Mouse (Mus musculus): ENCODE measurements around the gene Agap1. TPM values are rescaled to one million over a fixed set of nuclear protein-coding genes. Genes with fewer than 3 reads are reported as not detected.

Agap1 gene
- polyA plus RNA-seq, 1 experiment from 2014 or later: 49.8 TPM

DNA sequence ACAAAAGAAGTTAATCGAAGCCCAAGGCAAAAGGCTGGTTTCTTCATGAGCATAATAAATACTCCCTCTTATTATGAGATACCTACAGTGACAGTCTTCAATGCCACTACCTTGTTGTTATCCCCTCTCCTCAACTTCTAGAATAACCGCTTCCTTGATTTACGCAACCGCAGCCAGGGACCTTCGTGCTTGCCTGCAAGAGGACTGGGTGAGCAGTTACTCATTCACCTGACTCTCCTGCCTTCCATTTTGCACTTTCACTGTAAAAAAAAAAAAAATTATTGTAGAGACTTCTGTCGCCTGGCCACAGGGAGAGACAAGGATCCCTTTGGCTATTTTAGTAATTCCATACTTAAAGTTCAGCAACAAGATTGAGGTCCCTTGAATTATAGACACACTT, 478.4 kb downstream of the Agap1 start:
- Histone ChIP-seq H3K36me3 (no peaks in the 10 kb centered on the region), H3K4me1 (replicated peaks) (peaks cover 40% of the 10 kb centered on the region), H3K4me2 (peak overlapping the region; percentile 67), H3K27me3 (peaks cover 77% of the 10 kb centered on the region), H3K27ac (replicated peaks) (peak overlapping the region; percentile 40; the same call in 1 of the 2 replicates), H3K4me3 (peak overlapping the region; percentile 50; the same call in 1 of the 2 replicates), H3K9ac (no peak overlapping the region), H3K9me3 (no peaks in the 10 kb centered on the region)
- ATAC-seq (ENCODE audit: low FRiP score, low read depth): no peak
- WGBS: 6% methylated on average over 6 of the region's 6 CpGs

DNA sequence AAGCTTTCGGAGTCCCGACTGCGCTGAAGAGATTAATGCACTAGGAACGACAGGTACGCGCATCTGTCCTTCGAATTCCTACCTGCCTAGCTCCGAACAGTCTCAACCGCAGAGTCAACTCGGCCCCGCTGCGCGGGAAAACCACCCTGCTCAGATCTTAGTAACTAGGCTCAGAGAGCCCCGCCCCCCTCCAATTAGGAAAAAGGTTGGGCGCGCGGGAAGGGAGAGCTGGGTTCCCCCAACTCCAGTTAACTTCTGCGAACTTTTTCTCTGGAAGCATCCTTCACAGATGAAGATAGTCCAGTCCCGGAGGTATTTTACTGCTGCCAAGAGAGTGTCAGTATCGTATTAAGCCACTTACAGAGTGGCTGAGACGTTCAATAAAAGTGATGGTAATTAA, 479.2 kb downstream of the Agap1 start:
- Histone ChIP-seq H3K36me3 (no peaks in the 10 kb centered on the region), H3K4me3 (peak overlapping the region; percentile 1; the same call in 1 of the 2 replicates), H3K27ac (replicated peaks) (0 out of 2 replicates have a peak overlapping the region, but pooled peaks have one; percentile 12), H3K9ac (no peak overlapping the region), H3K4me2 (peak overlapping the region; percentile 67), H3K4me1 (replicated peaks) (peaks cover 37% of the 10 kb centered on the region), H3K27me3 (peaks cover 76% of the 10 kb centered on the region), H3K9me3 (no peaks in the 10 kb centered on the region)
- 1% methylated on average over 21 of the region's 21 CpGs for WGBS
- ATAC-seq (ENCODE audit: low FRiP score, low read depth): no peak

DNA sequence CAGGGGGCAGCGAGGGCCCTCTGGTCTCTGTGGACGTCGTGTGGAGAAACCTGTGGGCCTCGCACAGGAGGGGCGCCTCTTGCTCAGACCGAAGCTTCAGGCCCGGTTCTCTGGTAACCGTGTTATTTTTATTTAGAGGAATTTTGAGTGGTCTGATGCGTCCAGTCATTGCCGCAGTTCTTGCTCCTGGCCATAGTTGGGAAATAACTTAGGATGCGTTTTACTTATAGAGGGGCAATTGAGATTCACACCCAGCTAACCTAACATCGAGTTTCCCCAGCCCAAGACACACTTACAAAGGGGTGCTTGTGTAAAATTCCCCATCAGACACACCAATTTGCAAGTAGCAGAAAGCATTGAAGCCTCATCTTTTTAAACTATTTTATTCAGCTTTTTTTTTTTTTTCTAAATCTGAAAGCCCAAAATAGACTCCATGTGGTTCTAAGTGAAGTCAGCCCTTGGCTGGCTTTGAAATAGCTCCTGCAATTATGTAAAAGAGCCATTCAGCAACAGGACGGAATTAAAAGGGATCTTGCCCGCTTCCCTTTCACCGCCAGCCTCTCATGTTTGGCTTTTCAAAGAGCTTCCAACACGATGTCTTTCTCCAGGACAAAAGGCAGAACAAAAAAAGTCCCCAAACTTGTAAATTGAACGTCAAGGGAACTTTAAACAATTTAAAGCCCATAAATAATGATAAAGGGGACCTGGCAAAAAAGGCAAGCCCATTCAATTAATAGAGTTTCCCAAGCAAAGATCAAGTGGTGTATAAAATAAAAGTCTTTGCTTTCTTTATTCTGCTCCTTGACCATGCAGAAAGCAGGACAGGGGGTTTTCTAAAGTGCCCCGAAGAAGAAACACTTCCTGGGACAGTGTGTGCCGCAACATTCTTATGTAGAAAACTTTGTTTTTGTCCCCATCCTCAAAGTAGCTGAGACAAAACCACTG, 480.0 kb downstream of the Agap1 start:
- Histone ChIP-seq H3K4me2 (peak overlapping the region; percentile 67), H3K9me3 (no peaks in the 10 kb centered on the region), H3K4me3 (no peak overlapping the region), H3K9ac (no peak overlapping the region), H3K27ac (replicated peaks) (peak overlapping the region; percentile 12; the same call in 1 of the 2 replicates), H3K4me1 (replicated peaks) (peaks cover 32% of the 10 kb centered on the region), H3K36me3 (no peaks in the 10 kb centered on the region), H3K27me3 (peaks cover 84% of the 10 kb centered on the region)
- 7% methylated on average over 19 of the region's 19 CpGs for WGBS
- ATAC-seq (ENCODE audit: low FRiP score, low read depth): no peak

DNA sequence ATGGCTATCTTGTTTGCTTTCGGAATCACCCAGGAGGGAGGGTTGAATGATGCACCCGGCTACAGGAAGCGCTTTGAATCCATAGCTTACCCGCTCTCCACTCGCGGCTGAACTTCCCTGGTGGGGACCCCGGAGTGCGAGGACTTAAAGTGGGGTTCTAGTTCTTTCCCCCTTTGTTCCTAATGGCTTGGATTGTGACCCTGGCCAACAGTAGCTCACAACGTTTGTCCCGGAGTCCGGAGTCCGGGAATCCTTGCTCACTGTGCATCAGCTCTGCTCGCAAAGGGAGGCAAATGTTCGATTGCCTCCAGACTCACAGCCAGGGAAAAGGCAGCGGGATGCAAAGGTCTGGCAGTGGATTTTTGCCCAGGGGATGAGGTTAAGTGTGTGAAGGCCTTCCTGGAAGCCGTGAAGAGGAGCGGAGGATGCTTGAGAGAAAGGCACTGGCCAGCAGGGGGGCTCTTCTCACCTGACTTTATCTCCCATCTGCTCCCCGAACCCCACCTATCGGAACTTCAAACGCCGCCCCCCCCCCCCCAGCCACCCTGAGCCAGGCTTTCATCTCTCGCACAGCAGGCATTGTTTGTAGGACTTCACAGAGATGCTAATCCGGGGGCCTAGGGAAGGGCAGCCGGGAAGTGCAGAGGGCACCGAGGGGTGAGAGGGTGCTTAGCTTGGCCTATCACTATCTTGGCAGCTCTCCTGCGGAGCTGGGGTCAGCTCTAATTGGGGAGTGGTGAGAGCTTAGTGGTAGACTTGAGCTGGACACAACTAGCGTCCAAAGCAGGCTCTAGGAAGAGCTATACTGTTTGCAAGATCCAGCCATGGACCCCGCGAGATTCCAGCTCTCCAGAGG, 481.1 kb downstream of the Agap1 start:
- Histone ChIP-seq H3K27ac (replicated peaks) (0 out of 2 replicates have a peak overlapping the region, but pooled peaks have one; percentile 24), H3K4me3 (no peak overlapping the region), H3K9ac (no peak overlapping the region), H3K9me3 (no peaks in the 10 kb centered on the region), H3K27me3 (peaks cover 85% of the 10 kb centered on the region), H3K36me3 (no peaks in the 10 kb centered on the region), H3K4me2 (peak overlapping the region; percentile 20), H3K4me1 (replicated peaks) (peaks cover 29% of the 10 kb centered on the region)
- 3% methylated on average over 29 of the region's 29 CpGs for WGBS
- ATAC-seq (ENCODE audit: low FRiP score, low read depth): no peak

DNA sequence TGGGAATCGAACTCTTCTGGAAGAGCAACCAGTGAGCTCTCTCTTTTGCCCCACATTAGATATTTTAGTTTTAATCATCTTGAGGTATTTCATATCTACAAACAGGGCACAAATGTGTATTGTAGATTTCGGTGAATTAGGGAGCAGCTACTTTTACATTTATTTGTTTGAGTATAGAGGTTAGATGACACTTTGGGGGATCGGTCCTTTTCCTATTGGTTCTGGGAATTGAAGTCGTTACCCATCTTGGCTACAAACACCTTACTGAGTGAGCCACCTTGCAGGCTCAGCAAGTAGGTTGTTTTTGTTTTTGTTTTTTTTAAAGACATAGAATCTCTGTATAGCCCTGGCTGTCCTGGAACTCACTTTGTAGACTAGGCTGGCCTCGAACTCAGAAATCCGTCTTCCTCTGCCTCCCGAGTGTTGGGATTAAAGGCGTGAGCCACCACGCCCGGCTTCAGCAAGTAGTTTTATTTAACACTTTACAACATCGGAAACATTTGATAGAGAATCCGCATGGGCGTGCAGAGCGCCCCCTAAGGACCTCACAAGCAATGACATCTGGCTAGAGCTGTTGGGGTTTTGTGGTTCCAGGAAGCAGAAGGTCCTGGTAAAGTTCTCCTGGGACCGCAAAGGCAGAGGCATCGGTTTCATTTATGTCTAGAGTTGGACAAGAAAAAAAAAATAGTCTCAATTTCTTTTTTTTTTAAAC, 484.4 kb downstream of the Agap1 start:
- 34% methylated on average over 16 of the region's 16 CpGs for WGBS
- peaks cover 70% of the 10 kb centered on the region for H3K27me3 ChIP-seq
- no peak overlapping the region for H3K27ac ChIP-seq (replicated peaks)
- no peaks in the 10 kb centered on the region for H3K9me3 ChIP-seq
- H3K4me1 ChIP-seq (replicated peaks): peaks cover 32% of the 10 kb centered on the region
- H3K4me2 ChIP-seq: no peak overlapping the region
- H3K9ac ChIP-seq: no peak overlapping the region
- H3K36me3 ChIP-seq: no peaks in the 10 kb centered on the region
- no peak overlapping the region for H3K4me3 ChIP-seq
- ATAC-seq (ENCODE audit: low FRiP score, low read depth): no peak

DNA sequence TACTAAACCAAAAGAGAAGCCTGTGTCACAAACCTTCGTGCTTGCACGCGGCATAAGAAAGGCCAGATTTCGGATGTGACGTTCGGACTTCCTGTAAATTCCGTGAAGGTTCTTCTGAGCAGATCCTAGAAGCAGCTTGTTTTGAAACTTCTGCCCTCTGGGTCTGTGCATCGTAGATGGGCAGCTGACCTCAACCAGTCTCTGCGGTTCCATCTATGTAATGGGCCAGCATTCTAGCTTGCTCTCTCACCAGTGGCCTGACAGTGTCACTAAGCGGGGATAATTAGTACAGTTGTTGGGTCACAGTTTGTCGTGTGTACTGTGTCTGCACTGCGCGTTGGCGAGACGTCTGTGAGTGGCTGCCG, 485.0 kb downstream of the Agap1 start:
- H3K9ac ChIP-seq: no peak overlapping the region
- H3K36me3 ChIP-seq: no peaks in the 10 kb centered on the region
- H3K9me3 ChIP-seq: no peaks in the 10 kb centered on the region
- no peak overlapping the region for H3K27ac ChIP-seq (replicated peaks)
- WGBS: 33% methylated on average over 16 of the region's 16 CpGs
- peaks cover 71% of the 10 kb centered on the region for H3K27me3 ChIP-seq
- peaks cover 29% of the 10 kb centered on the region for H3K4me1 ChIP-seq (replicated peaks)
- ATAC-seq (ENCODE audit: low FRiP score, low read depth): no peak
- no peak overlapping the region for H3K4me3 ChIP-seq
- no peak overlapping the region for H3K4me2 ChIP-seq

DNA sequence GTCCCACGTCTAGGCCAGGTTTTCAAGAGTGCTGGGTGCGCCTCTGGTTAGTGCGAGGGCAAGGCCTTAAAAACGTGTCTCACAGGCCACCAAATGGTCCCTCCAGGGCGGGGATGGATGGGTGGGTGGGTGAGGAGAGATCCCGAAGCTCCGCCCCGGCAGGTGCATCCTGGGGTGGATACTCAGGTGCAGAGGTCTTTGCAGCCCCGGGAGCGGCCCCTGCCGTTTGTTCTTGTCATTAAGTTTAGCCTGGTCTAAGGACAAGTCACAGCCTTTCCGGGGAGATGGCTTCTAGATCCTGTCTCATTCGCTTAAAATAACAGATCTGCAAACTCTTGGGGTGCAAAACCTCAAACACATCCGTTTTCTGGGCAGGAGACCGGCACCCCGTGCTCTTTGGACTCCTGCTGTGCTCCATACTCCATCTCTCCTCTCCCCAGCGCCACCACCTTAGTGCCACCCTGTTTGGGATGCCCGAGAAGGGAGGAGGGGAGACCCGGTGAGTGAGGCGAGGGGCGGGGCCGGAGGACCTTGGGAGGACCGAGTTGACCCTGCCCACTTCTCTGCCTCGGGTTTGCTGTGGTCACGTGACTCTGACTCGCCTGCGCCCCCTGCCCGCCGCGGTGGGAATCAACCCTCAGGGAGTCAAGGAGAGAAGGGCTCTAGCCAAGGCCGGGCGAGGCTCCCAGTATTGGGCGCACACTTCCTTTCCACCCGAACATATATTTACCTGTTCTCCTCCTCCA, 485.5 kb downstream of the Agap1 start:
- Histone ChIP-seq H3K27me3 (peaks cover 71% of the 10 kb centered on the region), H3K27ac (replicated peaks) (no peak overlapping the region), H3K4me3 (no peak overlapping the region), H3K9ac (no peak overlapping the region), H3K9me3 (no peaks in the 10 kb centered on the region), H3K4me2 (peak overlapping the region; percentile 36), H3K36me3 (no peaks in the 10 kb centered on the region), H3K4me1 (replicated peaks) (peaks cover 29% of the 10 kb centered on the region)
- 7% methylated on average over 34 of the region's 34 CpGs for WGBS
- ATAC-seq (ENCODE audit: low FRiP score, low read depth): 0 out of 2 replicates have a peak, but pooled peaks have one; percentile 6

DNA sequence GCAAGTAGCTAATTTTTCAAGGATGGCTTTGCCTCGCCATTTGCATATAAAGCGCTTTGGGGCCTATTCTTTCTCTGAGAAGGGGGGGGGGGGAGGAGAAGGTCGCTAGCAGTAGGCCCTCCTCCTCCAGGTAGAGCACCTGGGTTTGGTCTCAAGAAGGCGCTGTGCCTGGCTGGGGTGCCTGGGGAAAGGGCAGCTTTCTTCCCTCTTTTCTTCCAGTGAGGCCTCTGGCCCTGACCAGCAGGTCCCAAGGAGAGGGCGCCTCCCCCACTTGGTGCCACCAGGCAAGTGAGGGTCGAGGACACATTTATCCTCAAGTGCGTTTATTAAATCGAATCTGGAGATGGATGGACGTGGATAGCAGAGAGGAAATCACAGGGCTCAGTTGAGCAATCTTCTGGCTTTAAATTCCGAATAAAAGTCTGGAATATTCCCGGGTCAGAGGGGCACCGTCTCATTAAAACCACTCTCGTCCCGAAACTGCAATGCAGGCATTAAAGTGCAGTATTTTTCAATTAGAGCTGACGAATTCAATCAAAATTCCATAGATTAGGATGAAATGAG, 486.4 kb downstream of the Agap1 start:
- no peaks in the 10 kb centered on the region for H3K9me3 ChIP-seq
- peaks cover 26% of the 10 kb centered on the region for H3K4me1 ChIP-seq (replicated peaks)
- ATAC-seq (ENCODE audit: low FRiP score, low read depth): no peak
- no peak overlapping the region for H3K9ac ChIP-seq
- H3K36me3 ChIP-seq: no peaks in the 10 kb centered on the region
- H3K27me3 ChIP-seq: peaks cover 69% of the 10 kb centered on the region
- peak overlapping the region; percentile 62 for H3K4me2 ChIP-seq
- WGBS: 8% methylated on average over 15 of the region's 15 CpGs
- no peak overlapping the region for H3K4me3 ChIP-seq
- no peak overlapping the region for H3K27ac ChIP-seq (replicated peaks)

DNA sequence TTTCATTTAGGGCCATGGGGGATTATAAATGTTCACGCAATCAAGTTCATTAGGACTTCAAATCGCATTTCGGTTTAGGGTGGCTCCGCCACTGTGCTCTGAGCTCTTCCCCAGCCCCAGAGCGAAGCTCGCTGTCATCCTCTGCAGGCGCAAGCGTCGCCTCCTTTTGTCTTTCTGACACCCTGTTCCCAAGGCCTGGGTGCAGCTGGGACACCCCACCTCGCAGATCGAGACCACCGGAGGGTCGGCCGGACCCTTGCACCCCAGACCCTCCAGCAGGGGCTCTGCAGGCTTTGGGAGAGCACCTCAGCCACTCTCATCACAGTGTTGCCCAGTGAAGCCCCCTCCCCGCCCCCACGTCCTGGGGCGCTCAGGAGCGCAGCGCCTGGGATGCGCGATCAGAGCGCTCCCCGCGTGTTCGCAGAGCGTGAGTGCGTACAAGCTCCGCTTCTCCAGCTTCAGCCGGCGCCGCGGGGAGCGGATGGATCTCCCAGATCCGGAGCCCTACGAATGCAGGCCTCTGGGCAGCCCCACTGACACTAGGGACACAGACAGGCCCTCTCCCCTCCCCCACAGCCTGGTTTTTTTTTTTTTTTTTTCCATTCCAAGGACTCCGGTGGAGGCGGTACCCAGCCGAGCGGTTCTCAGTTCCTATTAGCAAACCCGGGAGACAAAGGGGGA, 487.2 kb downstream of the Agap1 start:
- peak overlapping the region; percentile 31 for H3K4me3 ChIP-seq
- no peaks in the 10 kb centered on the region for H3K36me3 ChIP-seq
- peak overlapping the region; percentile 62 for H3K4me2 ChIP-seq
- H3K27ac ChIP-seq (replicated peaks): peak overlapping the region; percentile 63
- H3K9me3 ChIP-seq: no peaks in the 10 kb centered on the region
- H3K4me1 ChIP-seq (replicated peaks): peaks cover 26% of the 10 kb centered on the region
- peak; percentile 74 for ATAC-seq (ENCODE audit: low FRiP score, low read depth)
- peak overlapping the region; percentile 1 for H3K9ac ChIP-seq
- WGBS: under 1% methylated on average over 40 of the region's 40 CpGs
- H3K27me3 ChIP-seq: peaks cover 61% of the 10 kb centered on the region

DNA sequence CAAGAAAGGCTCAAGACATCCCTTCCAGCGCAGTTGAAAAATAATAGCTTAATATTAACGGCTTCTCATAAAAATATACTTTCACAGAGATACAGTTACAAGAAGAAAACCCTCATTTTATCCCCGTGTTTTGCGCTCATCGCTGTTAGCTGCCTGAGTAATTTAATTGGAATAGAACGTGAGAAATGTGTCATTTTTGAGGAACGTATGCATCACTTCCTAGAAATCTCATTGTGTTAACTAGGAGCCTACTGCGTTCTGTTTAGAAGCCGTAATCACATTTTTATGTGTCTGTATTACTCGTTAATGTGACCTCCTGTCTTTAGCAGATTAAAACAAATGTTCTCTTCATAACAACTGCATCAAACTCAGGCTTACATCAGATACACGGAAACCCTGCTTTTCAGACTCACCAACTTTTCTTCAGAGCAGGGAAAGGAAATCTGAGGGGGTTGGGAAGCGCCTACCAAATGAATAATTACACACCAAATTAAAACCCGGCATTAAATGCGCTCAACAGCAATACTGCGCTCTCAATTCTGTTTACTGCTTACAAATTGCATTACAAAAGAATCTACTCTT, 487.9 kb downstream of the Agap1 start:
- H3K36me3 ChIP-seq: no peaks in the 10 kb centered on the region
- H3K9ac ChIP-seq: 0 out of 2 replicates have a peak overlapping the region, but pooled peaks have one; percentile 1
- H3K9me3 ChIP-seq: no peaks in the 10 kb centered on the region
- H3K27me3 ChIP-seq: peaks cover 55% of the 10 kb centered on the region
- H3K4me2 ChIP-seq: peak overlapping the region; percentile 62
- H3K4me1 ChIP-seq (replicated peaks): peaks cover 26% of the 10 kb centered on the region
- H3K4me3 ChIP-seq: peak overlapping the region; percentile 31
- 0 out of 2 replicates have a peak overlapping the region, but pooled peaks have one; percentile 63 for H3K27ac ChIP-seq (replicated peaks)
- 3% methylated on average over 15 of the region's 15 CpGs for WGBS
- no peak for ATAC-seq (ENCODE audit: low FRiP score, low read depth)

Data from hindbrain, embryonic 15.5 days (tissue).